Mouse (Mus musculus) midbrain, embryonic 14.5 days (tissue): ENCODE measurements around the gene Cdk14. TPM values are rescaled to one million over a fixed set of nuclear protein-coding genes. Genes with fewer than 3 reads are reported as not detected.

Source experiments
- ATAC-seq: fragments of 200-750 bp; cut with Nextera tagmentation; 2 replicates; pipeline ENCODE4 v1.8.0; 2017; ENCODE audit warnings: moderate number of reproducible peaks, moderate library complexity; ENCODE audit not compliant: low FRiP score, low TSS enrichment
- DNase-seq: peaks from one replicate; pipeline ENCODE4 v3.0.0-alpha.2; 2015
- H3K27ac ChIP-seq: fragments of 300-500 bp; sonication (generic); replicated peaks from 2 replicates; pipeline ENCODE4 v1.5.1; 2014; ENCODE audit warnings: mild to moderate bottlenecking, low read depth, low read length, moderate library complexity
- H3K27me3 ChIP-seq: fragments of 300-500 bp; sonication (generic); 2 replicates; pipeline ENCODE4 v1.6.1; 2014; ENCODE audit warnings: low read length, control low read depth, mixed read lengths; ENCODE audit not compliant: control insufficient read depth, insufficient read depth
- H3K36me3 ChIP-seq: fragments of 300-500 bp; sonication (generic); 2 replicates; pipeline ENCODE4 v1.6.1; 2014; ENCODE audit warnings: low read length, control low read depth; ENCODE audit not compliant: control insufficient read depth, insufficient read depth
- H3K4me1 ChIP-seq: fragments of 300-500 bp; sonication (generic); 2 replicates; pipeline ENCODE4 v1.6.1; 2014; ENCODE audit warnings: mild to moderate bottlenecking, antibody characterized with exemption, low read length, control low read depth; ENCODE audit not compliant: control insufficient read depth, insufficient read depth
- H3K4me2 ChIP-seq: fragments of 300-500 bp; sonication (generic); 2 replicates; pipeline ENCODE4 v1.6.1; 2014; ENCODE audit warnings: mild to moderate bottlenecking, low read length, moderate library complexity
- H3K4me3 ChIP-seq: fragments of 300-500 bp; sonication (generic); replicated peaks from 2 replicates; pipeline ENCODE4 v1.5.1; 2014; ENCODE audit warnings: low read depth, low read length
- H3K9ac ChIP-seq: fragments of 300-500 bp; sonication (generic); replicated peaks from 2 replicates; pipeline ENCODE4 v1.6.1; 2014; ENCODE audit warnings: mild to moderate bottlenecking, low read length, moderate library complexity
- H3K9me3 ChIP-seq: fragments of 300-500 bp; sonication (generic); 2 replicates; pipeline ENCODE4 v1.6.1; 2016; ENCODE audit warnings: low read length, control low read depth, mixed read lengths; ENCODE audit not compliant: control insufficient read depth
- WGBS: fragments of 180-500 bp; shearing (Covaris S2); extraction: QIAGEN DNeasy Blood & Tissue Kit; methylation state at CpG from one replicate; pipeline ENCODE4 v1.1.7; 2014; 5-methylcytosine and 5-hydroxymethylcytosine counted together
- polyA plus RNA-seq: library from polyadenylated mRNA; unstranded; fragments of >200 nt; fragmentation: Nextera tagmentation; extraction: Ambion mirVana; gene quantifications from 2 replicates; pipeline ENCODE4 v1.2.1, GENCODE M21; 2014

Cdk14 gene
- polyA plus RNA-seq, 1 experiment from 2014 or later, result 54.0 TPM

- Histone ChIP-seq H3K9ac (peak overlapping the region; percentile 36), H3K4me1 (peaks cover 14% of the 10 kb centered on the region), H3K9me3 (no peaks in the 10 kb centered on the region), H3K4me2 (peak overlapping the region; percentile 50), H3K4me3 (peak overlapping the region; percentile 31), H3K36me3 (no peaks in the 10 kb centered on the region), H3K27ac (peak overlapping the region; percentile 85), H3K27me3 (no peaks in the 10 kb centered on the region)
- ATAC-seq (peak; percentile 66), DNase-seq (peak; percentile 91)
- WGBS, result 10% methylated on average over 10 of the region's 10 CpGs
Measured at GRCm38 (mm10) chr5:5265861-5266786, 154.0 kb downstream of the Cdk14 start.

GRCm38 (mm10) chr5:5265401-5265841 lies 154.7 kb downstream of the Cdk14 start:
- peak overlapping the region; percentile 36 for H3K9ac ChIP-seq
- WGBS, result 7% methylated on average over 8 of the region's 8 CpGs
- H3K4me3 ChIP-seq, result peak overlapping the region; percentile 31
- H3K9me3 ChIP-seq, result no peaks in the 10 kb centered on the region
- DNase-seq, result peak; percentile 68
- peaks cover 16% of the 10 kb centered on the region for H3K4me1 ChIP-seq
- peak overlapping the region; percentile 85 for H3K27ac ChIP-seq
- H3K36me3 ChIP-seq, result no peaks in the 10 kb centered on the region
- 0 out of 2 replicates have a peak, but pooled peaks have one; percentile 22 for ATAC-seq
- no peaks in the 10 kb centered on the region for H3K27me3 ChIP-seq
- H3K4me2 ChIP-seq, result peak overlapping the region; percentile 50

DNA sequence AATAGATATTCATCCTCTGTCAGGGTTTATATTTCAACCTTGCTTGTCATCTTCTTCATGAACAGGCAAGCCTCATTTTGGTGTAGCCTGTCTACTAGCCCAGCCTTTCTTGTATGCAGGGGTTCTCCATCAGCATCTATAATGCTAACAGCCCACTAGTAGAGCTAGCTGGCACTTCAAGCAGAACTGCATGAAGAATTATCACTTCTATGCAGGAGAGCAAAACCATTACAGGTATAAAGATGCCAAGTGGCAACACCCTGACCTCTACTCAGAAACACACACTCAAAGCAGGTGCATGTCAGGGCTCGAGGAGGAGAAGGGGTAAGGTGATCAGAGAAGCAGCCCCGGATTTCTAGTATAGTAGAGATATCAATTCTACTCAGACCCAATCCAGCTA lies 155.4 kb downstream of the Cdk14 start:
- H3K27me3 ChIP-seq, result no peaks in the 10 kb centered on the region
- H3K4me2 ChIP-seq, result peak overlapping the region; percentile 50
- WGBS, result 76% methylated on average over 2 of the region's 2 CpGs
- peaks cover 16% of the 10 kb centered on the region for H3K4me1 ChIP-seq
- H3K27ac ChIP-seq, result peak overlapping the region; percentile 85
- no peaks in the 10 kb centered on the region for H3K36me3 ChIP-seq
- H3K9ac ChIP-seq, result no peak overlapping the region; the same call in 1 of the 2 replicates
- no peak for DNase-seq
- peak overlapping the region; percentile 31 for H3K4me3 ChIP-seq
- H3K9me3 ChIP-seq, result no peaks in the 10 kb centered on the region
- no peak for ATAC-seq

DNA sequence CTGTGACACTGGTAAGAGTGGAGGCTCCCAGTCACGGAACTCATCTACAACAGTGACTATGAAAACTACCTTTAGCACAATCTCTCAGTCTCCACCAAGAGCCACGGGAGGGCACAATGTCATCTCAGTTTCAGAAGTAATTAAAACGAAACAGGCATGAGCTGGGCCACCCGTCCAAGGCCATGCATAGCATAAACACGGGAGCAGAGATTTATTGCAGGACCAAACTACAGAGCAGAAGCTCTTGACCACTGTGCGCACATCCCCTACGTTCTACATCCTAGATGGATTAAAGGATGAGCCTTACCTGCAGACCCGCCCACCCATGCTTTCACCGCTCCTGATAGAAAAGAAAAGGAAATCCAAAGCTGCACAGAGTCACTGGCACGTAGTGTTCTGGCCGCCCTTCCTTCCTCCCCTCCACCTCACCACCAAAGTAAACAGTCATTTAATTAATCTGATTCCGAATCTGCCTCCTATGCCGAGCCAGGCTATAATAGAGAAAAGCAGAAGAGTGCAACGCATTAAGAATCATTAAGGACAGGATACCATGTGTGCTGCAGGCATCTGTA lies 158.3 kb downstream of the Cdk14 start:
- ATAC-seq, result no peak
- WGBS, result 80% methylated on average over 14 of the region's 14 CpGs
- H3K36me3 ChIP-seq, result no peaks in the 10 kb centered on the region
- H3K9ac ChIP-seq, result no peak overlapping the region
- H3K4me1 ChIP-seq, result peaks cover 16% of the 10 kb centered on the region
- H3K9me3 ChIP-seq, result no peaks in the 10 kb centered on the region
- H3K27ac ChIP-seq, result peak overlapping the region; percentile 47; the same call in 1 of the 2 replicates
- H3K27me3 ChIP-seq, result no peaks in the 10 kb centered on the region
- no peak for DNase-seq
- 0 out of 2 replicates have a peak overlapping the region, but pooled peaks have one; percentile 18 for H3K4me2 ChIP-seq
- no peak overlapping the region for H3K4me3 ChIP-seq

- no peak overlapping the region; the same call in 1 of the 2 replicates for H3K9ac ChIP-seq
- no peaks in the 10 kb centered on the region for H3K9me3 ChIP-seq
- DNase-seq (no peak), ATAC-seq (no peak)
- H3K27me3 ChIP-seq, result no peaks in the 10 kb centered on the region
- peaks cover 16% of the 10 kb centered on the region for H3K4me1 ChIP-seq
- no peak overlapping the region for H3K4me3 ChIP-seq
- WGBS, result 55% methylated on average over 14 of the region's 14 CpGs
- H3K36me3 ChIP-seq, result no peaks in the 10 kb centered on the region
- peak overlapping the region; percentile 47; the same call in 1 of the 2 replicates for H3K27ac ChIP-seq
- peak overlapping the region; percentile 18; the same call in 1 of the 2 replicates for H3K4me2 ChIP-seq
Measured at GRCm38 (mm10) chr5:5260966-5261724, 159.0 kb downstream of the Cdk14 start.

GRCm38 (mm10) chr5:5260309-5260708 lies 159.8 kb downstream of the Cdk14 start:
- H3K36me3 ChIP-seq, result no peaks in the 10 kb centered on the region
- peaks cover 13% of the 10 kb centered on the region for H3K4me1 ChIP-seq
- no peak overlapping the region for H3K4me3 ChIP-seq
- no peak overlapping the region for H3K4me2 ChIP-seq
- no peak overlapping the region for H3K9ac ChIP-seq
- H3K9me3 ChIP-seq, result no peaks in the 10 kb centered on the region
- ATAC-seq, result no peak
- no peak overlapping the region for H3K27ac ChIP-seq
- no peak for DNase-seq
- H3K27me3 ChIP-seq, result no peaks in the 10 kb centered on the region
- WGBS, result 63% methylated on average over 7 of the region's 7 CpGs

DNA sequence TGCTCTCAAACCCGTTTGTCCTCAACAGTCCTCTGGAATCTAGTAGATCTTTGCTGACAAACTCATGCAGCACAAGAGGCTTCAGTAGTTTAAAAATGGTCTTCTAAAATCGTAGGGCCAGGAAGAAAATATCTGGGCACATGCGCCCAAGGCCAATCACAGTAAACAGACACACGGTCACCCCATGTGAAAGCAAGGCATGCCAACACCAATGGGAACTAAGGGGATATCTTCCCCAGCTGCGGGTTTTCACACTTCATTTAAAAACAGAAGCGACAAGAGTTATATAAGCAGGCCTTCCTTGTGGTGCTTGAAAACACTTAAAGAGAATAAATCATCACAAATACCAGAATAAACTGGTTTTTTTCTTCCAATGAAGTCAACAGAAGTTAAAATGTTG lies 165.7 kb downstream of the Cdk14 start:
- Histone ChIP-seq H3K9ac (no peak overlapping the region), H3K36me3 (no peaks in the 10 kb centered on the region), H3K4me3 (no peak overlapping the region), H3K9me3 (no peaks in the 10 kb centered on the region), H3K27ac (no peak overlapping the region), H3K27me3 (no peaks in the 10 kb centered on the region), H3K4me1 (no peaks in the 10 kb centered on the region), H3K4me2 (no peak overlapping the region)
- DNase-seq, result no peak
- WGBS, result 94% methylated on average over 6 of the region's 6 CpGs
- no peak for ATAC-seq

DNA sequence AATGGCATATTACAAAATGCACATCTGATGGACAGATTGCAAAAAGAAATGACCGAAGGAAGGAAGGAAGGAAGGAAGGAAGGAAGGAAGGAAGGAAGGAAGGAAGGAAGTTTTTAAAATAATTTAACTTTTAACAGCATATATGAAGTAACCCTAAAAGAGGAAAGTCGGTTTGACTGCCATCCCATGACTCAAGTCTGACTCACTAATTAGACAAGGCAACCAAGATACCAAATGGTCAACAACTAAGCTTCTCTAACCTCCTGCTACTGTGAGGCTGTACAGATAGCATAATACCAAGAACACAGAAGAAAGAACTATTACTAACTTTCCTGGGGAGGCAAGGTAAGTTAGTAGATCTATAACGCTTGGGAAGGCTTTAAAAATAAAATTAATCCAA lies 166.9 kb downstream of the Cdk14 start:
- DNase-seq (no peak), ATAC-seq (no peak)
- 95% methylated on average over 3 of the region's 3 CpGs for WGBS

More for the DNA sequence above, 166.9 kb downstream of the Cdk14 start:
- Histone ChIP-seq H3K36me3 (no peaks in the 10 kb centered on the region; the same call in 1 of the 2 replicates), H3K4me3 (no peak overlapping the region), H3K27ac (no peak overlapping the region), H3K4me2 (no peak overlapping the region), H3K9me3 (no peaks in the 10 kb centered on the region), H3K9ac (no peak overlapping the region), H3K27me3 (no peaks in the 10 kb centered on the region), H3K4me1 (no peaks in the 10 kb centered on the region)
